Mouse (Mus musculus): ENCODE measurements around the gene Slc6a21.

DNA sequence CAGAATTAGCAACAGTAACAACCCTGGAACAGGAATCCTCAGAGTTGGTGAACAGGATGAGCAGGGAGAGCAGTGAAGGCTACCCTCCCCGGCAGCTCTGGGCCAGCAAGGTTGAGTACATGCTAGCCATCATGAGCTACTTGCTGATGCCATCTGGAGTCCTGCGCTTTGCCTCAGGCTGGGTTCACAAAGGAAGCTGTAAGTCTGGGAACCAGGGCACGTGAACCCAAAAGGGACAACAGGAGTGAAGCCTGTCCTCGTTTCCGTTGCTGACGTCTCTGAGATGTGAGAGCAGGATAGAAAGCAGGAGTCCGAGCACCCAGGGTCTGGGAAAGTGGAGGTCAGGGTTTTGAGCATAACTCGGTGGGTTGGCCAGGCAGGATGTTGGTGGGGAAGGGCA, 18.0 kb upstream of the Slc6a21 start:
- TF ChIP-seq POLR2A (IDR thresholded peaks at IDR 0.05; ENCODE audit: low read depth, low read length), result no peak
- no peak for TF ChIP-seq CTCF (IDR thresholded peaks at IDR 0.05; ENCODE audit: extremely low read depth, insufficient read depth, insufficient read length, insufficient replicate concordance)

Data from spleen, adult 2 months (tissue).